Mouse (Mus musculus): ENCODE results near the gene Fam110c.
A peak's percentile ranks its signal among the peaks of the same experiment; 100 is the strongest.

Fam110c gene

DNA sequence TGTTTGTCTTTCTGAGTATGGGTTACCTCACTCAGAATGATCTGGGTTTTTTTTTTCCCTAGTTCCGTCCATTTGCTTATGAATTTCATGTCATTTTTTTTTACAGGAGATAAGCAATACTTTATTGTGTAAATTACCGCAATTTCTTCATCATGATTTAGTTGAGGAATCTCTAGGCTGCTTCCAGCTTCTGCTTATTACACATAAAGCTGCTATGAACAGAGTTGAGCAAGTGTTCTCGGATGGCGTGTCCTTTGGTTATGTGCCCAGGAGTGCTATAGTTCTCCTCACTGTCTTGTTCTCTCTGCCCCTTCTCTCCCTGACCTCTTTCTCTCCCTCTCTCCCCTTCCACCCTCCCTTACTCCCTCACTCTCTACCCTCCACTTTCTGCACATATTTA, 28.2 kb downstream of the Fam110c start:
- no peak for DNase-seq (ENCODE audit: low read depth, low spot score)

DNA sequence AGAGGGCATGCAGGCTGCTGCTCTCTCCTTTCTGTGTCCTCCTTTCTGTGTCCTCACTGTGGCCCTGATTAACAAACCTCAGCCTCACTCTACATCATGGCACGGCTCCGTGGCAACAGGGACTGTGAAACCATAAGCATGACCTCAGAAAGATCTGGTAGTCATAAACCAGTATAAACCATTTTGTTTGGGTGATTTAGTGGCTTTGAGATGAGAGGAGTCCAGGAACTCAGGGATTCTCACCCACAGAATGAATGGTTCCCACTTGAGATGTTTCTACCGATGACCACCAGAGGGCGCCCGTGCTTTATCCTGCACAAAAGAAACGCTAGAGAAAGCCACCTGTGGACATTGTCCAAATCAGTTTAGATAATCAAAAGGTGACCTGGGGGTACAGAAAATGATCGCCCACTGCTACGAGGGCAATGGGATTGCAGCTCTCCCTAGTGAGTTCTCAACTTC, 42.4 kb downstream of the Fam110c start:
- DNase-seq (ENCODE audit: low read depth, low spot score): peak; percentile 20

- DNase-seq (ENCODE audit: low read depth, low spot score): no peak
Observed at GRCm38 (mm10) chr12:31120535-31120934, 46.9 kb downstream of the Fam110c start.

DNA sequence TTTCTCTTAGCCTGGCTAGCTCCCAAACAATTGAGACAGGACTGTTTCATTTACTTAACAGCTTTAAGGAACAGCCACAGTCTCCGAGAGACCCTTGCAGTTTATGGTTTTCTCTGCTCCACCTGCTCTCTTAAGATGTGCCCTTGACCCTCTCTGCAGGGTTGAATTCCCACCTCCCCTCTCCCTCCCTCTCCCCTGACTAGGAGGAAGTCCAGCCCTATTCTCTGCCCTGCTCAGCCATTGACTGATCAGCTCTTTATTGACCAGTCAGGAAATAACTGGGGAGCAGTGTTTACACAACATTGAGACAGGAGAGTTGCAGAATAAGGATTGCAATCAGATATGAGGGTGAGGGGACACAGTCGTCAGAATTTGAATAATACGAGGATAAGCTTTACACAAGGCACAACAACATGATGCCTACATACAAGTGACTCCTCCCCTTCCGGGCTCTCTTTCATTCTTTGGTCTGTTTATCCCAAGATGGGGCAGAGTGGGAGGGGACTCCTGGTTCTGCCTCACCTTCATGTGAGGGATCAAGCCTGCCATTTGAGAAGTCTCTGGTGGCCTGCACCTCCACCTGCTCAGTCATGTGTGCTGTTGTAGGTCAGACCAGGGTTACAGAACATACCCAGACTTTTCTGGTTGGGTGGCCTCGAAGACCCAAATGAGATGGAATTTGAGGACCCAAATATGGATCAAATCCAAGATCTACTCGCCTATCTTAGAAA, 49.4 kb downstream of the Fam110c start:
- DNase-seq (ENCODE audit: low read depth, low spot score): no peak

- DNase-seq (ENCODE audit: low read depth, low spot score): no peak
Observed at GRCm38 (mm10) chr12:31126071-31126470, 52.4 kb downstream of the Fam110c start.

DNA sequence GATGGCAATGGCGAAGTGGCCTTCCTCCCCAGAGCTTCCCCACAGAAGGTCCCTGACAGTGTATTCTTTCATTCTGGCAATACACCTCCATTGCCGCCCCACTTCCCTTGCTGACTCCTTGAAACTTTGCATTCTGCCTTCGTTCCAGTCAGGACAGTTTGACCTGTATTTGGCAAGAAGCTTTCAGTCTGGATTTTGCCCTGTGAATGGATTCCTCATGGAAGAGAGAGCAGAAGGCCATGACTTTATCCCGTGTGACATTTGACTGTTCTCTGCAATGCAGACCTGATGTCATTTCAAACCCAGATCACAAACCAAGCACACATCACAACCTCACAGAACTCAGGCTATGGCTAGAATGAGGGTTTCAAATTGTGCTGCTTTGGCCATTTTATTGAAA, 55.9 kb downstream of the Fam110c start:
- no peak for DNase-seq (ENCODE audit: low read depth, low spot score)
